Mouse (Mus musculus): ENCODE measurements at regions not wholly inside any gene's neighbourhood (a gene's known extent, or its start where the extent isn't known, plus 50 kb on each side); places are given as distances from the start of the nearest gene placed in this dataset.

GRCm38 (mm10) chr3:40297120-40297519, 234.0 kb upstream of the Intu start:
- TF ChIP-seq CTCF (IDR thresholded peaks at IDR 0.05; ENCODE audit: control insufficient read depth, insufficient read depth, insufficient read length), result no peak
- TF ChIP-seq USF1 (IDR thresholded peaks at IDR 0.05; ENCODE audit: low read depth), result no peak
- TF ChIP-seq MYOD1 (IDR thresholded peaks at IDR 0.05; ENCODE audit: control insufficient read depth, insufficient read length, low read depth), result no peak

Data from C2C12 (cell line).